Mouse (Mus musculus): ENCODE results near the gene Hist1h2ad. TPM values are rescaled to one million over a fixed set of nuclear protein-coding genes. Genes with fewer than 3 reads are reported as not detected.
"Not testable (repeated sequence)": the region's sequence is repeated elsewhere in the genome, so short reads cannot be mapped to it uniquely, and the experiment has no call there.

Hist1h2ad gene
- polyA plus RNA-seq, 1 experiment from 2014 or later, result 2.6 TPM

DNA sequence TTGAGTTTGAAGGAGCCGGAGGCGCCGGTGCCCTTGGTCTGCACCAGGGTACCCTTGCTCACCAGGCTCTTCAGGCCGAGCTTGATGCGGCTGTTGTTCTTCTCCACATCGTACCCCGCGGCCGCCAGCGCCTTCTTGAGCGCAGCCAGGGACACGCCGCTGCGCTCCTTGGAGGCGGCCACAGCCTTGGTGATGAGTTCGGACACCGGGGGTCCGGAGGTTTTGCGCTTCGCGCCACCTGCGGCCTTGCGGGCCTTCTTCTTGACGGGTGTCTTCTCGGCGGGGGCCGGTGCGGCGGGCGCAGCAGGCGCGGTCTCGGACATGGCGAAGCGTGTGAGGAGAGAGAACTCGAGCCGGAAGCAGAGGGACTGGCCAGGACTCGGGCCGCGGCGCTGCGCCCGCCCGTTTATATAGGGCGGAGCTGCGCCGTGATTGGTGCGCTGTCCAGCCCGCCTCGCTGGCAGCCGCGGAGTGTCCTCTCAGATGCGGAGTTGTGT lies 48.0 kb downstream of the Hist1h2ad start, which contains the start of gene Hist1h1e:
Gene Hist1h1e (minus strand): TSS at position 384 of the 497 bp plus-strand sequence.
- not testable (repeated sequence) for H3K9me3 ChIP-seq (ENCODE audit: low read length); H3K4me1 ChIP-seq (ENCODE audit: insufficient read depth); H3K36me3 ChIP-seq (replicated peaks; ENCODE audit: insufficient read depth, low read length); H3K27me3 ChIP-seq (ENCODE audit: insufficient read depth, low read length)
- peak within 1 kb of the TSS; percentile 100 for H3K27ac ChIP-seq (ENCODE audit: low read depth)
- DNase-seq (peak; percentile 95), ATAC-seq (peak; percentile 73)
- 0% methylated on average over 46 of the region's 53 CpGs for WGBS (ENCODE audit: insufficient replicate concordance)
- peak within 1 kb of the TSS; percentile 95 for H3K4me2 ChIP-seq (ENCODE audit: low read depth, low read length)
- H3K9ac ChIP-seq (replicated peaks), result peak within 1 kb of the TSS; percentile 99
- H3K4me3 ChIP-seq (ENCODE audit: low read depth, low read length), result peak within 1 kb of the TSS; percentile 80
- TF ChIP-seq EP300 (IDR thresholded peaks at IDR 0.05; ENCODE audit: low read depth), result 0 out of 2 replicates have a peak, but pooled peaks have one; percentile 65

DNA sequence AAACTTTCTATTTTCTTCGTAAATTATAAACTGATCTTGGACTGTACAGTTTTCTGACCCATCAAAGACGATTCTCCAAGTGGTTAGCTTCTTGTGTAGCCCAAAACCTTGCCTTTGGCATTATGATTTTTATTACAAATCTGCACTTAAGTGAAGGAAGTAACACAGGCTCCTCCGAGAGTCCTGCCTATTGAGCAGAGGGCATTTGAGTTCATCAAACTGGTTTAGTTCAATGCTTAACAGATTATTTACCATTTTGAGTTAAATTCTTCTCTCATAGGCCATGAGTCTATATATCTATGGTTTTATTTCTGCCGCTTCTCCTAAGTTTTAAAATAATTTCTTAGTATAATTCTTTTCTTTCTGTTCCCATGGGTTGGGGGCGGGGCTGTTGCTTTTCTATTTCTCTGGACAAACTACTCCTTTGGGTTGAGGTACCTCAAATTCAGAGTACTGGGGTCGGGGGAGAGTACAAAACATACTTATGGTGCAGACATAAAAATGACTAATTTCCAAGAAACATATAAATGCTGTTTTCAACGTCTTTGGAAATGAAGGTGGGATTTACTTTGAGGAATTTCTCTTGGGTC lies 48.8 kb downstream of the Hist1h2ad start:
- 21% methylated on average over 7 of the region's 7 CpGs for WGBS (ENCODE audit: insufficient replicate concordance)
- Histone ChIP-seq H3K27ac (ENCODE audit: low read depth) (peak overlapping the region; percentile 100), H3K4me2 (ENCODE audit: low read depth, low read length) (peak overlapping the region; percentile 95), H3K4me1 (ENCODE audit: insufficient read depth) (peaks cover 9% of the 10 kb centered on the region), H3K4me3 (ENCODE audit: low read depth, low read length) (peak overlapping the region; percentile 80), H3K9me3 (ENCODE audit: low read length) (no peaks in the 10 kb centered on the region), H3K9ac (replicated peaks) (peak overlapping the region; percentile 99), H3K36me3 (replicated peaks; ENCODE audit: insufficient read depth, low read length) (no peaks in the 10 kb centered on the region), H3K27me3 (ENCODE audit: insufficient read depth, low read length) (no peaks in the 10 kb centered on the region; the same call in 1 of the 2 replicates)
- no peak; the same call in 1 of the 2 replicates for TF ChIP-seq EP300 (IDR thresholded peaks at IDR 0.05; ENCODE audit: low read depth)
- TF ChIP-seq CTCF (IDR thresholded peaks at IDR 0.05; ENCODE audit: low read depth), result no peak
- DNase-seq (peak; percentile 20), ATAC-seq (no peak)

Small RNA genes within 50 kb of the gene (microRNA-seq; reads per million reads assigned to microRNA genes)
- gene Gm44297, result not detected
- gene Gm44359, result not detected
- not detected for gene Gm44394

Other genes with a start within 250 kb of the Hist1h2ad start
- 7.4 and 9.5 TPM in 2 replicates for gene Zfp322a, start 205.2 kb upstream of the Hist1h2ad start, polyA plus RNA-seq (2015; fragmentation: Nextera tagmentation; extraction: Ambion mirVana)
- gene Abt1, start 150.5 kb upstream of the Hist1h2ad start, polyA plus RNA-seq (2015; fragmentation: Nextera tagmentation; extraction: Ambion mirVana), result 4.3 and 4.8 TPM in 2 replicates
- gene Btn1a1, start 108.5 kb upstream of the Hist1h2ad start, polyA plus RNA-seq (2015; fragmentation: Nextera tagmentation; extraction: Ambion mirVana), result 0.92 and 0.96 TPM in 2 replicates
- gene Btn2a2, start 85.5 kb upstream of the Hist1h2ad start, polyA plus RNA-seq (2015; fragmentation: Nextera tagmentation; extraction: Ambion mirVana), result not detected in 2 replicates
- 7.2 and 7.5 TPM in 2 replicates for gene Hist1h4h, start 43.3 kb upstream of the Hist1h2ad start, polyA plus RNA-seq (2015; fragmentation: Nextera tagmentation; extraction: Ambion mirVana)
- gene Hist1h2af, start 40.5 kb upstream of the Hist1h2ad start, polyA plus RNA-seq (2015; fragmentation: Nextera tagmentation; extraction: Ambion mirVana), result 9.7 and 9.8 TPM in 2 replicates
- 3.7 and 6.3 TPM in 2 replicates for gene Hist1h3g, start 39.0 kb upstream of the Hist1h2ad start, polyA plus RNA-seq (2015; fragmentation: Nextera tagmentation; extraction: Ambion mirVana)
- gene Hist1h2bh, start 31.0 kb upstream of the Hist1h2ad start, polyA plus RNA-seq (2015; fragmentation: Nextera tagmentation; extraction: Ambion mirVana), result 0.58 and 0.64 TPM in 2 replicates
- 1.3 and 1.5 TPM in 2 replicates for gene Hist1h3f, start 30.3 kb upstream of the Hist1h2ad start, polyA plus RNA-seq (2015; fragmentation: Nextera tagmentation; extraction: Ambion mirVana)
- gene Hist1h4f, start 22.7 kb upstream of the Hist1h2ad start, polyA plus RNA-seq (2015; fragmentation: Nextera tagmentation; extraction: Ambion mirVana), result 1.1 and 1.2 TPM in 2 replicates
- 0.43 and 0.51 TPM in 2 replicates for gene Hist1h1d, start 21.1 kb upstream of the Hist1h2ad start, polyA plus RNA-seq (2015; fragmentation: Nextera tagmentation; extraction: Ambion mirVana)
- gene Hist1h3e, start 12.0 kb upstream of the Hist1h2ad start, polyA plus RNA-seq (2015; fragmentation: Nextera tagmentation; extraction: Ambion mirVana), result 3.6 and 4.6 TPM in 2 replicates
- gene Hist1h2ae, start 3.2 kb upstream of the Hist1h2ad start, polyA plus RNA-seq (2015; fragmentation: Nextera tagmentation; extraction: Ambion mirVana), result 62.4 and 66.0 TPM in 2 replicates
- gene Hist1h2bg, start 3.0 kb upstream of the Hist1h2ad start, polyA plus RNA-seq (2015; fragmentation: Nextera tagmentation; extraction: Ambion mirVana), result 6.1 and 7.8 TPM in 2 replicates
- 2.9 and 5.8 TPM in 2 replicates for gene Hist1h2bf, start 185 bp upstream of the Hist1h2ad start, polyA plus RNA-seq (2015; fragmentation: Nextera tagmentation; extraction: Ambion mirVana)
- 4.7 and 5.8 TPM in 2 replicates for gene Hist1h3d, start 1.4 kb downstream of the Hist1h2ad start, polyA plus RNA-seq (2015; fragmentation: Nextera tagmentation; extraction: Ambion mirVana)
- gene Hist1h4d, start 7.2 kb downstream of the Hist1h2ad start, polyA plus RNA-seq (2015; fragmentation: Nextera tagmentation; extraction: Ambion mirVana), result 89.1 and 94.3 TPM in 2 replicates
- 0.49 and 0.51 TPM in 2 replicates for gene Hist1h2be, start 46.7 kb downstream of the Hist1h2ad start, polyA plus RNA-seq (2015; fragmentation: Nextera tagmentation; extraction: Ambion mirVana)
- gene Hist1h1e, start 48.2 kb downstream of the Hist1h2ad start, polyA plus RNA-seq (2015; fragmentation: Nextera tagmentation; extraction: Ambion mirVana), result 13.3 and 16.0 TPM in 2 replicates
- gene Hist1h2ac, start 109.6 kb downstream of the Hist1h2ad start, polyA plus RNA-seq (2015; fragmentation: Nextera tagmentation; extraction: Ambion mirVana), result 0.86 and 0.88 TPM in 2 replicates
- 168 and 180 TPM in 2 replicates for gene Hist1h2bc, start 109.8 kb downstream of the Hist1h2ad start, polyA plus RNA-seq (2015; fragmentation: Nextera tagmentation; extraction: Ambion mirVana)
- gene Hist1h1t, start 121.4 kb downstream of the Hist1h2ad start, polyA plus RNA-seq (2015; fragmentation: Nextera tagmentation; extraction: Ambion mirVana), result not detected in 2 replicates
- gene Hist1h4c, start 124.1 kb downstream of the Hist1h2ad start, polyA plus RNA-seq (2015; fragmentation: Nextera tagmentation; extraction: Ambion mirVana), result 6.2 and 6.5 TPM in 2 replicates
- 24.0 and 25.1 TPM in 2 replicates for gene Hfe, start 136.5 kb downstream of the Hist1h2ad start, polyA plus RNA-seq (2015; fragmentation: Nextera tagmentation; extraction: Ambion mirVana)
- gene Hist1h1c, start 164.4 kb downstream of the Hist1h2ad start, polyA plus RNA-seq (2015; fragmentation: Nextera tagmentation; extraction: Ambion mirVana), result 69.6 and 74.1 TPM in 2 replicates
- gene Hist1h3c, start 171.2 kb downstream of the Hist1h2ad start, polyA plus RNA-seq (2015; fragmentation: Nextera tagmentation; extraction: Ambion mirVana), result 2.8 and 3.5 TPM in 2 replicates
- gene Hist1h2bb, start 172.4 kb downstream of the Hist1h2ad start, polyA plus RNA-seq (2015; fragmentation: Nextera tagmentation; extraction: Ambion mirVana), result 1.6 and 2.7 TPM in 2 replicates
- gene Hist1h2ab, start 176.7 kb downstream of the Hist1h2ad start, polyA plus RNA-seq (2015; fragmentation: Nextera tagmentation; extraction: Ambion mirVana), result 46.5 and 47.4 TPM in 2 replicates
- 10.2 and 16.0 TPM in 2 replicates for gene Hist1h3b, start 177.9 kb downstream of the Hist1h2ad start, polyA plus RNA-seq (2015; fragmentation: Nextera tagmentation; extraction: Ambion mirVana)
- 2.5 and 3.2 TPM in 2 replicates for gene Hist1h4b, start 182.6 kb downstream of the Hist1h2ad start, polyA plus RNA-seq (2015; fragmentation: Nextera tagmentation; extraction: Ambion mirVana)
- 0.40 and 0.49 TPM in 2 replicates for gene Hist1h4a, start 186.8 kb downstream of the Hist1h2ad start, polyA plus RNA-seq (2015; fragmentation: Nextera tagmentation; extraction: Ambion mirVana)
- 6.1 and 7.5 TPM in 2 replicates for gene Hist1h3a, start 188.0 kb downstream of the Hist1h2ad start, polyA plus RNA-seq (2015; fragmentation: Nextera tagmentation; extraction: Ambion mirVana)
- 2.8 and 4.6 TPM in 2 replicates for gene Hist1h1a, start 189.3 kb downstream of the Hist1h2ad start, polyA plus RNA-seq (2015; fragmentation: Nextera tagmentation; extraction: Ambion mirVana)
- not detected in 2 replicates for gene Trim38, start 195.5 kb downstream of the Hist1h2ad start, polyA plus RNA-seq (2015; fragmentation: Nextera tagmentation; extraction: Ambion mirVana)
- 37.0 and 39.8 TPM in 2 replicates for gene Slc17a2, start 232.6 kb downstream of the Hist1h2ad start, polyA plus RNA-seq (2015; fragmentation: Nextera tagmentation; extraction: Ambion mirVana)